Mouse (Mus musculus) G1E (cell line): Measurements from ENCODE around the gene Arpc1a.

Experiments used
- CTCF ChIP-seq: IDR thresholded peaks from 2 replicates; pipeline ENCODE4 v1.5.1; 2012; ENCODE audit warnings: low read depth, low read length, inconsistent platforms, mixed read lengths
- GATA1 ChIP-seq: IDR thresholded peaks from 2 replicates; pipeline ENCODE4 v1.6.1; 2012; ENCODE audit warnings: borderline replicate concordance, low read length, inconsistent platforms, mixed read lengths
- GATA2 ChIP-seq: IDR thresholded peaks from 2 replicates; pipeline ENCODE4 v1.6.1; 2012; ENCODE audit warnings: low read depth, low read length, inconsistent platforms, borderline replicate concordance
- POLR2AphosphoS5 ChIP-seq: IDR thresholded peaks from 2 replicates; pipeline ENCODE4 v1.6.1; 2012; ENCODE audit warnings: low read depth, low read length, inconsistent platforms; ENCODE audit not compliant: insufficient replicate concordance

DNA sequence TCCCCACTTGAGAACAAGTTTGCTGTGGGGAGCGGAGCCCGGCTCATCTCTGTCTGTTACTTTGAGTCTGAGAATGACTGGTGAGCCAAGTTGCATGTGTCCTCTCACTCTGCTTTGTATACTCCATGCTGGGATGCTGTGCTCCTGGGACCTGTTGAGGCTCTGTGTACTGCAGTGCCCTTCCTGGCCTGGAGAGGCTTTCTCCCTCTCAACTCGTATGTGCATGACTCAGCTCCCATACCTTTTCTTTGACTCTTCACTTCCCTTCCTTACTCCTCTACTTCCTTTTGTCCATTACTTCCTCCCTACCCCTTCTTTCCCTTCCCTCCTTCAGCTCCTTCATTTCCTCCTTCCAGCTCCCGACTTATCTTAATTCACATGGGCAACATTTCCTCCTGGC, 12.6 kb downstream of the Arpc1a start:
- no peak for TF ChIP-seq CTCF
- TF ChIP-seq GATA1, result no peak
- no peak for TF ChIP-seq POLR2AphosphoS5
- no peak for TF ChIP-seq GATA2
